Mouse (Mus musculus) spleen, postnatal 14 days (tissue): ENCODE measurements around the gene Vps33b.
"Not testable (repeated sequence)": the region's sequence is repeated elsewhere in the genome, so short reads cannot be mapped to it uniquely, and the experiment has no call there.

Experiments
- DNase-seq, 2 experiments: peaks; one replicate each; pipeline ENCODE4 v3.0.0; 2021 to 2022; ENCODE audit warnings: low spot score in 2 of 2

Gene Vps33b

DNA sequence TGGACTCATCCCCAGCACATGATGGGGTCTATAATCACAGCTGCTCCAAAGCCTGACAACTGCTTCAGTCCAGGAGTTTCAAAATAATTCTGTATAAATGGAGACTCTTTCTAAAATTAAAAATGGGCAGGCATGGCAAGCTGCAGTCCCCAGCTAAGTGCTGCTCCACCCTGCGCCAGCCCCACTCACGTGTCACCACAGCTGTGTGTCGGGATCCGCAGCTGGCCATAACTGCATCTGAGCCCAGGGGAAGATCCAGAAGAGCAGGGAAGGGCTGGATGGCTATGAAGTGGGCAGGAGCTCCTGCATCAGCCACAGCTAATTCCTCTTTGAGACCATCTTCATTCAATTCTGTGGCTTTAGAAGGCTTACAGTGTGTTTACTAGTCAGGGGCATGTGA, 49.2 kb downstream of the Vps33b start:
- DNase-seq, result no peak

DNA sequence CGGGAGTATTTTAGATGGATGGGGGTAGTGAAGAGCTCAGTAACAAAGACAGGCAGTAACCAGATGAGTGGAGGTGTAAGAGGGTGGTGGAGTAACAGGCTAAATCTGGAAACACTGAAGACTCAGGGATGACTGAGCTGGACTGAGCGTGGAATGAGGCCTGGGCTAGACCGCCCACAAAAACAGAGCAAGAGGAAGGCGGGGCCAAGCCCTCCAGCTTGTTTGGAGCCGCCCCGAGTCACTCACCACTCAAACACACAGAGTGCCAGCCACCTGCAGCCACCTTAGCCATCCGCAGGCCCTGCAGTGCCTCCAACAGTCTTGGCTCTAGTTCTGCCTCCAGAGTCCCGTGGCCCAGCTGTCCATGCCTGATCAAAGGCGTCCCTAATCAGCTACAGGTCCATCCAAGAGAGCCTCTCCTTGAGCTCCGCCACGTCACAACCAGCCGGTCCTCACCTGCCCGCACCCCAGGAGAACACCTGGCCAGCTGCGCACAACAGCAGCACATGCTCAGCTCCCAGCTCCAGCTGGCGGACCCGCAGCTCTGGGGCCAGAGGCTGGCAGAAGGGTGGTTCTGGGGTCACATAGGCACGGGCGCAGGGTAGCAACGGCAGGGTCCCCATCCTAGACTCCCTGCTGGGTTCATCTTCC, 50.5 kb downstream of the Vps33b start:
- DNase-seq, result no peak

DNA sequence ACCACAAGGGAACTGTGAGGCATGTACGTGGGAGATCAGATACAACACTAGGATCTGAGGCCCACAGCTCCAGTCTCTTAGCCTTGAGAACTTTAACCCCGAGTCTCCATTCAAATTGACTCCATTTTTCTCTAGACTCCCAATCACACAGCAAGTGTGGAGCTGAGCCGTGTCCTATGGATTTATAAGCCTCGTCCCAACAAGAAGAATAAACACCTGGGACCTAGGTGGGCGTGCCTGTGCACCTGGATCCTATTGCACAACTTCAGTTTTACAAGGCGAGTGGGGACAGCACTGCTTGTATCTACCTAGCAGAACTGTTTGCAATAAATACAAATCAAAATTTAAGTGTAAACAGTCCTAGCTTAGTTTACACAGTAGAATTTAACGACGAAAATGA, 53.9 kb downstream of the Vps33b start:
- DNase-seq, result no peak

DNA sequence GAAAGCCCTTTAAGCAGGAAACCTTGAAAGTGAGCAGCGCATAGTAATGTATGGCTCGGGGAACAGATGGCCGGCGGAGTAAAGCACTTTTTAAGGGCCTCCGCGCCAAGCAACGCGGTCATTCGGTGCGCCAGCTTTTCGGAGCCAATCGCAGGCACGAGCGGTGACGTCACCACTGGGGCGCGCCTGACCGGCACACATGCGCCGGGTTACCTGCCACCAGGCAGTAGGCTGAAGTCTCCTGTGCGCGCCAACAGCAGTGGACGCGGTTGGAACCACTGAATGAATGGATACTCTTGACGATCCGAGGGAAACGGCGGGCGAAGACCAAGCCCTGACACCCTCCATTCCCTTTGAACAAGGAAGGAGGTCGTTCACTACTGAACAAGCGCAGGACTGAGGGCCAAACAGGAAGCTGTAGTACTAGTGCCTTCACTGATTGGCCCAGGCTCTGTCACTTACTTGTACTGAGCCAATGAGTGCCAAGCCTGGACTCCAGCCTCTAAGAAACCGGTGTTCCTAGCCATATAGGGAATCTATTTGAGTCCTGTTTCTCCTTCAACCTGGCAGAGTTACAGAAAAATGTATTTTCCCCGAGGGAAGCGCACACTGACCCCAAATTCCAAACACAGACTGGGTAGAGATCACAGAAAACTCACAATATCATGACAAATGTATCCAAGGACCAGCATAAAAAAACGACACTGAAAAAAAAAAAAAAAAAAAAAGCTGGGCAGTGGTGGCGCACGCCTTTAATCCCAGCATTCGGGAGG, 54.8 kb downstream of the Vps33b start, which contains the start of gene Rccd1:
Rccd1 (minus strand) TSS at position 412 of the 773 bp plus-strand sequence.
- DNase-seq, result peak; percentile 87 to 92

DNA sequence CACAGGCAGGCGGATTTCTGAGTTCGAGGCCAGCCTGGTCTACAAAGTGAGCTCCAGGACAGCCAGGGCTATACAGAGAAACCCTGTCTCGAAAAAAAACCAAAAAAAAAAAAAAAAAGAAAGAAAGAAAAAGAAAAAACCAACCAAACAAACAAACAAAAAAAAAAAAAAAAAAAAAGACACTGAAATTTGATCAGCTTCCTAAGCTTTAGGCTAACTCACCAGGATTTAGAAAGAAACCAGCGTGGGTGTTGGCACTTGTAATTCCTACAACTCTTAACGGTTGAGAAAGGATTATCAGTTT, 55.3 kb downstream of the Vps33b start:
- not testable (repeated sequence) for DNase-seq

DNA sequence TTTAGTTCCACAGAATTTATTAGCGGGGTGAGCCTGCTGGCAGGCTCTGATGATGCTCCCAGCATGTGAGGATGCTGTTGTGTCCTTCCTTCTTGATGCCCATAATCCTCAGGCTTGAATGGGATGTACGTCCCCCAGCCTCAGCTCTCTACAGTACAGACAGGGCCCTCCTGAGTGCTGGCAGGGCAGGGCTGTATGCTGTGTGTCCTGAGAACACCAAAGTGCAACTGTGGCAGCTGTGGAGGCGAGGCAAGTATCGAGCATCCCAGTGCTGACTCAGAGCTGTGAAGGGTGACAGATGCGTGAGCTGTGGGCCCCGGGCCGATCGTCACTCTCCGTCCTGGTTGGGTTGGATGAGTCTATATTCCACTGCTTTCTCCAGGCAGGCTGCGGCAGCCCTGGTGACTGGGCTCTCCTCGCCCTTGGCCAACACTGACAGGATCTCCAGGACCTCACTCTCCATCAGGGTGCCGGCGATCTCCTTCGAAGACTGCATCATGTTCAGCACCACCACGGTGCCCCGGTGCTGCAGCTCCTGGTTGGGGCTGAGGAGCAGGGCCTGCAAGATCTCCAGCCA, 55.9 kb downstream of the Vps33b start:
- no peak for DNase-seq

DNA sequence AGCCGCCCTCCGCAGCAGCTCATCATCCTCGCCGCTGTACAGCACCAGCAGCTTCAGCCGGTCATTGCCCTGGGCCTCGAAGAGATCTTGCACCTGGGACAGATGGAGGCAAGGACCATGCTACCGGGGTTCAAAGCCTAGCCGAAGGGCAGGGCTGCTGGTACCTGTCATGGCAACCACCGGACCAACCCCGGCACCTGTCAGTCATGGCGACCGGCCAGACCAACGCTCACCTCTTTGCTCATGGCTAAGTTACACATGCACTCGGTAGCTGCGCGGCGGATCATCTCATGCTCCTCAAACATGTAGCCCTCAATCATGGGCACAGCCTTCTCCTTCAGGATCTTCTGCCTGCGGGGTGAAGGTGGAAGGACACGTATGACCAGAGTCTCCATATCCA, 56.6 kb downstream of the Vps33b start:
- DNase-seq, result no peak

DNA sequence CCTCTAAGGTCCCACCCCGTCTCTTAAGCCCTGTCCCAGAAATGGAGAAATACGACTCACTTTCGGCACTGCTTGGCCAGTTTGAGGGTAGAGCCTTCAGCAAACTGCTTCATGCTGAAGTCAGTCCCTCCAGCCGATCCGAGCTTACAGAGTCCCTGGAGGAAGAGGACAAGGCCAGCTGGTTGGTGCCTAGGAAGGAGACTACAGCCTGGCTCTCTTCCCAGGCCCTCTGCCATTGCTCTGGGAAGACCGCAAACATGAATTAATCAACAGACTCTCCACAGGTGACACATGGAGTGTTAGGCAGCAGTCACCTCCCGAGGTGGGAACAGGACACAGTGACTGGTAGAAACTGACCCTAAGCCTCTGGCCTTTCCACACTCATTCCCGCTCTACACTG, 60.8 kb downstream of the Vps33b start:
- DNase-seq, result no peak

DNA sequence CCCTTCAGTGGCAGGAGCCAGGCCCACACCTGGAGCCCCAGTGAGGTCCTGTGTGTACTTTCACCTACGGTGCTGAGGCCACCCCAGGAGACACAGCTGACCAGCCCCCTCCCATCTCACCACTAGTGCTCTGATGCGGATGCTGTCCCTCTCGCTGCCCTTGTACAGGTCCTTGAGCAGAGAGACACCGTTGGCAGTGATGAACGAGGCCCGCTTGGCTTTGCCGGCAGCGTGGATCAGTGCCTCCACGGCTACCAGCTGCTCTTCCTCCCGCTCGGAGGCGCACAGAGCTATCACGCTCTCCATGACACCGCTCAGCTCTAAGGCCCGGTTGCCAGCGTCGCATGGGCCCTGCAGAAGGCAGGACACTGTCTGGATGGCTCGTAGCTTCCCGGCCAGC, 62.0 kb downstream of the Vps33b start:
- DNase-seq, result no peak

DNA sequence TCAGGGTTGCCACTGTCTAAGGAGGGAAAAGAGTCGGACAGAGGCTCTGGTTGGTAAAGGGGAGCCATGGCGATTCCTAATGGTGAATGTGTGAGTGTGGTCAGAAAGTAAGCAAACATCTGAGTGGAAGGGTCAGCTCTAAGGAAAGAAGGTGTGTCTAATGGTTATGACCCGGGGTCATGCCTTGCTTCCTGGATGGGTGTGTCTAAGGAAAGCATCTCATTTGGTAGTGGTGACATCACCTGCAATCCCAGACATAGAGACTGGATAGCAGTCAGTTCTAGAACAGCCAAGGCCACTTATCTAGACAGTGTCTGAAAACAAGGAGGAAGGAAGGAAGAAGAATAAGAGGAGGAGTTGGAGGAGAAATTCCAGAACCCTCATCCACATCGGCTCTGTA, 65.4 kb downstream of the Vps33b start:
- DNase-seq, result no peak

DNA sequence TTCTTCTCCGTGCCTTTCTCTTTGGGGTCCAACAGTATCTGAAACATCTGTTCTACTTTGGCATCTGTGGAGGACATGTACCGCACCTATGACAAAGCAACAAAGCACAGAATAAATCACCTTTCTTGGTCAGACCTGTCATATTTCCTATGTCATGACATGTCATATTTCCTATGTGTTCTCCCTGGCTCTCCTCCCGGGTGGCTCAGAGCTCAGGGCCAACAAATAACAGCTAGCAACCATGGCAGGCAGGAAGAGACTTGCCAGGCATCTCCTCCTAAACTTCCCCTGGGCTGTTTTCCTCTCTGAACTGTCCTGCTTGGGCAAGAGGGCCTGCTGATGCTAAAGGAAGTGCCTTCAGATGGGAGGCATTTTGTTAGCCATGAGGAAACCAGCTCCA, 67.5 kb downstream of the Vps33b start:
- DNase-seq, result no peak

DNA sequence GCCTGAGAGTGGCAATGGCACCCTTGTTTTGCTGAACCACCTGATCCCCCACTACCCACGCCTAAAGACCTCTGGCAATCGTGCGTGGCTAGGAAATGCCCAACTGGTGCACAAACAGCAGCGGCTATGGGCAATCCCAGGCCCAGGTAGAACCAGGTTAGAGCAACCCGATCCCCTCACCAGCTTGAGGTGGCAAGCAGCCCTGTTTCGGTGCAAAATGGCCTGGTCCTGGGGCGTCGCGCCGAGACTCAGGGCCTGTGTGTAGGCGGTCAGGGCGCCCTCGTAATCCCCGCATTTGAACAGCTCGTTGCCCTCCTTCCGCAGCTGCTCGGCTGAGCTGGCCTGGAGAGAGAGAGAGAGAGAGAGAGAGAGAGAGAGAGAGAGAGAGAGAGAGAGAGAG, 69.9 kb downstream of the Vps33b start:
- DNase-seq, result peak in 1 of 2 experiments; percentile 21

DNA sequence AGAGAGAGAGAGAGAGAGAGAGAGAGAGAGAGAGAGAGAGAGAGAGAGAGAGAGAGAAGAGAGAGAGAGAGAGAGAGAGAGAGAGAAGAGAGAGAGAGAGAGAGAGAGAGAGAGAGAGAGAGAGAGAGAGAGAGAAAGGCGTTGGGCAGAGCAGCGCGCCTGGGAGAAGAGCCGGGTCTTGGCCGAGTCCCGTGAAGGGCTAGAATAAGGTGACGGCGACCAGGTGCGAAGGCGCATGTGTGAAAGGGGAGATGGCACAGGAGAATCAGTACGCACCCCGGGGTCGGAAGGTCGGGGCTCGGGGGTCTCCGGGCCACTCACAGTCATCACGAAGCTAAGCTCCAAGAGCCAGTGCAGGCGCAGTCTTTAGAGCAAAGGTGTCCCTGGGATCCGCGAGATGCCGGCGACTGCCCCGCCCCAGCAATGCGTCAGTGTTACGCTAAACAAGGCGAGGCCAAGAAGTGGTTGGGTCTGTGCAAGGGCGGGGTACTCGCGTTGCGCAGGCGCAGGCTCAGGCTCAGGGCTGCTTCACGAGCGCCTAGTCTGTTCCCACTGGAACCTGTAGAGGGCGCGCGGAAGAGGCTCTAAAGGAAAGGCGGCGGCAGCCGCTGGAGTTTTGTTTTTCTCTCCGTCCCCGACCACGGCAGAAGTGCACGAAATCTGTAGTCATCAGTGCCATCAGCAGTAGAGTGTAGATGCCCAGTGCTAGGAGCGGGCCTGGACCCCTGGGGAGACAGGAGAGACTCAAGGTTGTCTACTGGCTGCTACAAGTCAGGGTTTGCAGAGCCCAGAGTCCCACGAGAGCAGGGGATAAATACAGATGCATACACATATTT, 70.6 kb downstream of the Vps33b start:
- peak; percentile 96 to 98 for DNase-seq

DNA sequence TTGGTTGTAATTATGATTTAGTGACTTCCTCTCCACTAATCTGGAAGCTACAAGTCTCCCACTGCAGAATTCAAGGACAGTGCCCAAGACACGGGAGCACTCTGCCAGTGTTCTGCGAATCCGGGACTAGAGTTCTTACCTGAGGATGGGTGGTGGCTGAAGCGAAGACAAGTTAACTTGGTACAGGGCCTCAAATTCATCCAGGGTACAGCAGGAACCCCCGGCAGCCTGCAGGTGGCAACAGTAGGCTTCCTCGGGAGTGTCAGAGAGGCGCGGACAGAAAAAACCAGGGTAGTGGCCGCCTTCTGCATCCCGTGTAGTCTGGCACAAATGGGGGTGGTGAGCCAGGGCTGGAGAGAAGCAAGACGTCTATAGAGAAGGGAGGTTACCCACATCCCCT, 71.3 kb downstream of the Vps33b start, which contains the start of gene Unc45a:
Unc45a (minus strand) TSS at position 213 of the 400 bp plus-strand sequence.
- peak; percentile 52 to 69 for DNase-seq
